Mouse (Mus musculus): ENCODE data around the gene Vdr.

The Vdr gene

DNA sequence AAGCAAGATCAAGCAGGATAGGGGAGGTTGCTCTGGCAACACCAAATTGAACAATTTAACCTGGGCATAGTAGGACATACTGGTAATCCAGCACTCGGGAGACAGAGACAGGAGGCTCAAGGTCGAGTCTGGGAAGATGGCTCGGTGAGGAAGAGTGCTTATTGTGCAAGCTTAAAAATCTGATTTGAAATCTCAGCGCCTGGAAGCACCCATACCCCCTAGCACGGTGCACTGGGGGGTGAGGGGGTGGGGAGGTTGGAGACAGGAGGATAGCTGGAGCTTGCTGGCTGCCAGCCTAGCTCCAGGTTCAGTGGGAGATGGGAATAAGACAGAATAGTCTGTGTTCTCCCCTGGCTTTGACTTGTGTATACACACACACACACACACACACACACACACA lies 9.9 kb upstream of the Vdr start:
- CTCF ChIA-PET: interaction anchor here (0.6 kb wide), 1 partner anchor 20 kb away, joined by 3 read pairs; no protein-coding TSS in a partner anchor

DNA sequence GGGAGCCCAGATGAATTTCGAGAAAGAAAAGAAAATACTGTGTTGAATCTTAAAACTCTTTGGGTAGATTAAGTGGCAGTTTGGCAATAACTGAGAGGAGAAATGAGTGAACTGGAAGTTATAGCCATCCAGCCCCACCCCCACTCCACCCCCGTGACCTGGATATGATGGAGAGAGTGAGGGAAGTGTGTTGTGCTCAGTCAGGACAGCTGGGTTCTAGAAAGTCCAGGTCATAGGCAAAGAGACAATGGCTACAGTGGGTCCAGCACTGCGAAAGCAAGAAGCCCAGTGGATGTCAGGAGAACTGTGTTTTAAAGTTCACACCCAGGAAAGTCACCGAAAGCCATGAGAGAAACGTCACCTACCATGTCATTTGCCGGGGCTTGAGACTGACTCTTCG lies 8.8 kb upstream of the Vdr start:
- CTCF ChIA-PET: no interaction called here

DNA sequence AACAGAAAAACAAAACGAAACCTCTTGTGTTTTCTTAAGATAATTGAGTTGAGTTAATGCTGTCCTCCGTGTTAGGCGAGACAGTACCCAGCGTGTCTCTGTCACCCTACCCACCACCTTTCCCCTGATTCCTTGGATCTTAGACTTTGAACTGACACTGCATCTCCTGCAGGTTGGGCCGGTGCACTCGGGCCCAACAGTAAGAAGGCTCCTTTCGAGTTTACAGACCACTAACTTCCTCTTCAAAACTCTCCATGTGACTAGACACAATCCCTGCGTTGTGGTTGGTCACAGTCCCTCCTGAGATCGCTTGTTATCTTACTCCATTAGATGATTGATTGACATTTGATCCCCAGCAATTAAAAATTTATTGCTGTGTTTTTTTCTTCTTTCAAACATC lies 7.6 kb upstream of the Vdr start:
- CTCF ChIA-PET: no interaction called here

DNA sequence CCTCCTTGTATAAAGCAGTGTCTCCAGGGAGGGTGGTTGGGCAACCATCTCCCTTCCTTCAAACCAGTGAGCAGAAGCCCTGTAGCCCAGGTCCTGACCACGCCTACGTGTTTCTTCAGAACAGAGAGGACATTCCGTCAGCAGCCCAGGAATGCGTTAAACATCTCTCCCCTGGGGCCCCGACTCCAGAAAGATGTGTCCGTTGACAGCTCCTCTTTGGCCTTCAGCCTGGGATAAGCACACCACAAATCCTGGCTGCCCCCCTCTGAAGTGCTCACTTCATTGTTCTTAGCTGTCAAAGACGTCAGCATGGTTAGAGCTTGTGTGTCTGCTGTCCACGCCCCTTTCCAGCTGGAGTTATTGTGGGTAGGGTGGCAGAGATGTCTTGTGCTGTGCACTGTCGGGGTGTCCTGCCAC lies 3.9 kb upstream of the Vdr start:
- CTCF ChIA-PET: no interaction called here

DNA sequence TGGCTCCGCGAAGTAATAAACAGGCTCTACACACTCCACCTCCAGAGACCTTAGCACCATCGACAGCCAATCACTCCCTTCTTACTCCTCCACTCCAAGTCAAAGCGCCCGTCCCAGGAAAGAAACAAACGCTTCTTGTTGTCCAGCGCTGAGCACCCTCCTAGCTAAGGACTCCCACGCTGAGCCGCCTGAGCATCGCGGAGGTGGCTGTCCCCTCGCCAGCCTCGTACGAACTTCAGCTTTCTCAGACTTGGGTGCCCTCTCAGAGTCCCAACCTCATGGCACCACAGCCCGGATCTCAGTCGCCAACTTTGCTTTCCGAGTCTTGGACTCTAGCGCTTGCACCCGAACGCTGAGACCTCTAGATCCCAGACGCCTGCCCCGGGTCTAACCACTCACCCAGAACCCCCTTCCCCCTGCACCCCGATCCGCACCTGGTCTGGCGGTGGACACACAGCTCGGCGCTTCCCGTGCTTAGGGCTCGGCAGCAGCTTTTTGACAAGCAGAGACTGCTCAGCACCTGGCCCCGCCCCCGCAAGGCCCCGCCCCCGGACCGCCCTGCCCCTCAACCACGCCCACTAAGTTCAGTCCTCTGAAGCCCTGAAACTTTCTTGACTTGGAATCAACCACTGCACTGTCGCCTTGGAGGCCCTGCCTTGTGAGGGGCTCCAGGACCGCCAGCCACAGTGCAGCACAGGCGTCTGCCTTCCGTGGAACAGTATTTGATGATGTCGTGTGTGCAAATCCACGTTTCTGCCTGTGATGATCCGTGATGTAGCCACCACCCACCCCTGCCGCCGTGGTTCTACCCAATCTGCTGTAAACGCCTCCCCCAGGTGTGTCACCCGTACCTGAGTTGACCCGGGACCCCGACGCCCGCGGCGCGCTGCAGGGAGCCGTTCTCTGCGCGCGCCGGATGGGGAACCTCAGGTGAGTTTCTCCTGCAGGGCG lies 2.4 kb downstream of the Vdr start:
- CTCF ChIA-PET: no interaction called here

DNA sequence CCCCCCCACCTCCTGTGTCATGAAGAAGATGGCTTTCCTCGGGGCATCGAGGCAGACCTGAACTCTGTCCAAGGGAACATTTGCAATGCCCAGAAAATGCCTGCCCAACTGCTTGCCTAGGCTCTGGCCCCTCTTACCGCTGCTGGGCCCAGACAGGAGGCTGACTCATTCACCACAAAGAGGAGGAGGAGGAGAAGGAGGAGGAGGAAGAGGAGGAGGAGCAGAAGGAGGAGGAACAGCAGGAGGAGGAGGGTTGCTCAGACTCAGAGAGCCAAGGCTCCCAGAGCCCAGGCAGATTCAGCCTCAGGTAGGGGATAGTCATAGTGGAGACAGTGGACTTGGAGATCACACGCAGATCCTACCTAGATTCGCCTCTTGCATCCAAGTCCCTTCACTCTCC lies 3.2 kb downstream of the Vdr start:
- CTCF ChIA-PET: no interaction called here

DNA sequence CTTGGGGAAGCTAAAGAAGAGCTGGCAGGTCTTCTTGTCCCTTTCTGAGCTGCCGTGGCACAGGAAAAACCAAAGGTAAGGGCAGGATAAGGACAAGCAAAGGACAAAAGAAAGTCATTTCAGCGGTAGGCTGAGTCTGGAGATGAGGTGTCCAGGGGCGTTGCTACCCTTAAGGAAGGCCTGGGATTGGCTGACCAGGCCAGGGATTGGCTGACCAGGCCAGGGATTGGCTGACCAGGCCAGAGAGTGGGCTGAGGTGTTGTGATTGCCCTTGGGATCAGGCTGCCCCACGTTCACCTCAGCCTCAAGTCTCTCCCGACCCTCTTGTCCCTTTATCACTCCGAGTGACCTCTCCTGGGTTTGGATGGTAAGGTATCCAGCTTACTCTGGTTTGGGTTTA lies 5.1 kb downstream of the Vdr start:
- CTCF ChIA-PET: no interaction called here

DNA sequence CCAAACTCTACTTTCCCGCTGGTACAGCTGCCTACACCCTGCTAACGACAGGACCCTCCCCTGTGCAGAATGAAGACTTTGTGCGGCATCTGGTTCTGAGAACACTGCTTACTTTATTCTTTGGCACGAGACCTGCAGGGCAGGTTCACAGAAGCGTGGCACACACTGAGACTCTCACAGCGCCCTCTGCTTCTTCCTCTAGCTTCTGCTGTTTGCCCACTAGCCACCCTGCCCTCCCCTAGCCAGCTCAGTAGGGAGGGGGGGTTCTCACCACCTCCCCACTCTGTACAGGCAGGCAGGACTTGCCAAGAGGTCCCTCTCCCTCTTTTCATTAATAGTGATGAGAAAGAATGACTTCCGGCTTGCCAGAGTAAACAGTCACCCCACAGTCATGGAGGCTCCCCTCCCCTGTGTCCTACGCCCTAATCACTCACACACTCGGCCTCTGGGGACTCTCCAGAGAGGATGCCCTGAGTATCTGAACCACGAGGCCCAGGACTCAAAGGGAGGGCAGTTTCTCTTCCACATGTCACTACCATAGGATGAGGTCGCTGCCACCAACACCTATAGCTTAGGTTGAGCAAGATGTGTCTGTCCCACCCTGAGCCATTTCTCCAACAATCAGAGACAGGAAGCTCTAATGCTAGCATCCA lies 6.0 kb downstream of the Vdr start:
- CTCF ChIA-PET: no interaction called here

DNA sequence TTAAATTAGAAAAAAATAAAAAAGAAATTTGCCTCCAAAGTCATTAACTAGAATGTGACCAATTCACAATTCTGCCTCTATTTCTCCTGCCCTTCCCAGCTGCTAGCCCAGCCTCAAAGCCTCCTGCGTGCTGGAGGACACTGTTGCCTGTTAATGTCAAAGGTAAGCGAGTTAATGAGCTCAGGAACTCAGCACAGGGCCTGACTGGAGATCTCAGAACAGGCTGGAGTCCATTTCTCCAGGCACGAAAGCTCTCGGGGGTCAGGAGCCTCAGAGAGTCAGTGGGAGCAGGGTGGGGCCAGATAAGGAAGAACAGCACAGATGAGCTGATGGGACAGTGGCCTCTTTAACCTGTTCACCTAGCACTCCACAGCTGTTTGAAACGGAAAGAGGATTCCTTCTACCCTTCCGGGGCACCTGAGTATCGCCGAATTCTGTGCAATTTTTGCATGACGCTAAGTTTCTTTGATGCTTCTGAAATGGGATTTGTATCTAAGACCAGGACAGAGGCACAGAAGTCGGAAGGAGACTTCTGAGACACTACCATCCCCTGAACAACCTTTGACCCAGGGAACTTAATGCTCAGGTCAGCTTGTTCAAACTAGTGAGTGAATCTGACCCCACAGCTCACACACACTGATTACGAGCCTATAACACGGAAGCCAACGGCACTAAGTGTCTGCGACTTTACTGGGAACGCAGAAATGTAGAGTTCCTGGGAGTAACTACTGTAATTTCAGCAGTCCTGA lies 7.0 kb downstream of the Vdr start:
- CTCF ChIA-PET: interaction anchor here (0.6 kb wide), 1 partner anchor 52 kb away, joined by 5 read pairs; no protein-coding TSS in a partner anchor

DNA sequence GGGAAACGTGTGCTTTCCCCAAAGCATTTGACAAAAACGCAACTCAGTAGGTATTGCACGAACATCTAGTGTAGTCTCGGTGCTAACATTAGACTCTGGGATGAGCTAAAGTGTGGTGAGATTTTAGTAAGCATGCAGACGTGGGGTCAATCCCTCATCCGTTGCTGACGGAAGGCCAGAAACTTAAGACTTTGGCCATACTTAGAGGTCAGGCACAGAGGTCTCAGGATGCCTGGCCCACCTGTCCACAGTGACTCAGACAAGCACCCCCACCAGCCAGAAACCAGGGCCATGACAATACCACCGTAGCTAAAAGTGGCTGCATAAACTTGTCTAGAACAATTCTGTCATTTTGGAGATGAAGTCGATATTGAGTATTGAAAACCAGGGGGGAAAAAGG lies 9.4 kb downstream of the Vdr start:
- CTCF ChIA-PET: no interaction called here

DNA sequence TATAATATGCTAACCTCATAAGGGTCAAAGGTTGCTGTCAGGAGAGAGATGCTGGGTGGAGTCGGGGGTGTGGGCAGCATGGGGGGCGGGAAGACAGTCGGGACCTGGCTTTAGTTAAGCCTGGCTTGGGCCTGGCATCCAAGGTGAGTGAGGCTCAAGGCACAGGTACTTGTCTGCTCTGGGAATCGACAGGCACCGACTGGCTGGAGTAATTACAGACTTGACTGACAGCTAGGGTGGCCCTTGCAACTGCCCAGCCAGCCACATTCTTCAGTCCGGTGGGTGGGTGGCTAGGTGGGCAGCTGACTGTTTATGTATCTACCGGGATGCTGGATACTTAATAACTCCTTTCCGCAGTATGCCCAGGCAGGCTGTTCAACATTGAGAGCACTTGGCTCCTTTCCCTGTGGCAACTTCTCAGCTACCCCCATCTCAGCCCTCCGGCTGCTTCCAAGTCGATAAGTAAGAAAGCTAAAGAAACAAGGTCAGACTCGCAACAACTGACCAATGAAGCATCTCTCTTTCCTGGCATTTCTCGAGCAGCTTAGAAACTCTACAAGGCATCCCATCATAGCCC lies 10.0 kb downstream of the Vdr start:
- CTCF ChIA-PET: interaction anchor here (0.7 kb wide), 1 partner anchor 20 kb away, joined by 3 read pairs; no protein-coding TSS in a partner anchor

DNA sequence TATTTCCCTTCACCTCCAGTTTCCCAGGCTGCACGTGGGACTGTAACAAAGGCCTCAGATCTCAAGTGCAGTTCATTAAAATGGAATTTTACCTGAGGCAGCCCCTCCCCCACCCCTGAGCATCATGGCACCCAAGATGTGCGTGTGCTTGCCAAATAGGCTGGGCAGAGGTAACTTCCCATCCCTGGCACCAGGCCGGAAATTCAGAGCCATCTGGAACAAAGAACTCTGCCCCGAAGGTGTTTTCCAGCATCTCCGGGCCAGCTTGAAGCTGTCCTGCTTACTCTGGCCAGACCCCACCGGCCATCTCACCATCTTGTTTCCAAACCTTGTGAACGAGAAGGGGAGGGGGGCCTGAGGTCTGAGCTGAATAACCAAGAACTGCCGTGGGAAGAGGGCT lies 10.7 kb downstream of the Vdr start:
- CTCF ChIA-PET: interaction anchor here (0.7 kb wide), 1 partner anchor 20 kb away, joined by 3 read pairs; no protein-coding TSS in a partner anchor

DNA sequence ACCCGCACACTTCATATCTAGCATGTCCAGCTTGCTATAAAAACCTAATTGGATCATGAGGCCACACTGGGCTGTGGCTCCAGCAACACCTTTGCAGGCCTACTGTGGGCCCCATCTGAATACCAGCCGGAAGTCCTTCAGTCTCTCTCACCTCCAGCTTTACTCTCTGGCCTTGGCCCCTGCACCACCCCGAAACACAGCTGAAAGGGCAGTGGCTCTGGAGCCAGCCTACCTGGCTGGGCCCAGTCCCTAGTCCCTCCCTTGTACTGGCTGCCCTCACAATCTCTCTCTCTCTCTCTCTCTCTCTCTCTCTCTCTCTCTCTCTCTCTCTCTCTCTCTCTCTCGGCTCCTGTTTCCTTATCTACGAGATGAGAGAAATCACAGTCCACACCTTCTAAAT lies 11.6 kb downstream of the Vdr start:
- CTCF ChIA-PET: no interaction called here

DNA sequence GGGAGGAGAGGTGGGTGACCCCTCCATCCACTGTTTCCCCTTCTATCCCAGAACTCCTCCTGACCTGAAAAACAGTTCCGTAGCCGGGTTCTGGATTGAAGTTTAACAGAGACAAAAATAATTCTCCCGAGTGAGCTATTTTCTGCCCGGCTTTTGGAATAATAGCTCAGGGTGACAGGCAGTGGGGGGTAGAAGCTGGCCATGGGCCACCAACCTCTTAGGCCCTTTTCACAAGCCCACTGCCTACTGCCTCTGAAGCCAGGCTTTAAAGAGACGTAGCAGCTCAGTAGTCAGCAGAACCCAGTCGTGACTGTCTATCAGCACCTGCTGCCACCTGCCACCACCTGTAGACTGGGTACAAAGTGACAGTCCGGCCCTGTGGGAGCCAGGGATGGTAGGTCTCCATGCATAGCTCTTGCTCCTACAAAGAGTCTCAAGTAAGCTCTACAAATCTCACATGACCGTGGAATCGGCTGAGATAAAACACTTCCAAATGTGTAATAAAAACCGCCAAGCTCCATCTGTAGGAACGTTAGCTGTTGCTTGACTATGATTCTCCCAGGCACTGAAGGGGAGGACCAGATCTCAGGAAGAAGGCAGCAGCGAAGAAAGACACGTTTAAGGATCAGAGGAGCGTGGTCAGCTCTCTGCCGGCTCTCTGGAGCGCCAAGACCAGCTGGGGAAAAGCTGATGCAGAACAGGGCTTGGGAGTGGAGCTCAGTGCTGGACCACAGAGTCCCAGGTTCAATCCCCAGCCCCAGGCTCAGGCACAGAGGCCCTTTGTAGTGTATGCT lies 13.4 kb downstream of the Vdr start:
- CTCF ChIA-PET: no interaction called here

DNA sequence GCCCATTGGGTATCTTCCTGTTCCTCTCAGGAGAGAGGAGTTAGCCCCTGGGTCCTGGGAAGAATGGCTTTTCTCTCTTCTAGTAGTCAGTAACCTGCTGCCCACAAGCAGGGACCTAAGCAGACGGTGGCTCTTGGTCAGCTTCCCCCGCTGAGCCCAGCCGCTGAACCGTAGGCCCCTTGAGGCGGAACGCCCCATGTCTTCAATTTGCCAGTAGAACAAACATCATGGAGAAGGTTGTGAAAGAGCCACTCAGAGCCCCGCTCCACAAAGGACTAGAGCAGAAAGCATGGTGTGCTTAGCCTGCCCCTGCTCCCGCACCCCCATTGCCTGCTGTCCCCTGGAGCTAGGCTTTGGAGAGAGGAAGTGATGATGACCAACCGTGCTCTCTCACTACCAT lies 14.1 kb downstream of the Vdr start:
- CTCF ChIA-PET: no interaction called here

DNA sequence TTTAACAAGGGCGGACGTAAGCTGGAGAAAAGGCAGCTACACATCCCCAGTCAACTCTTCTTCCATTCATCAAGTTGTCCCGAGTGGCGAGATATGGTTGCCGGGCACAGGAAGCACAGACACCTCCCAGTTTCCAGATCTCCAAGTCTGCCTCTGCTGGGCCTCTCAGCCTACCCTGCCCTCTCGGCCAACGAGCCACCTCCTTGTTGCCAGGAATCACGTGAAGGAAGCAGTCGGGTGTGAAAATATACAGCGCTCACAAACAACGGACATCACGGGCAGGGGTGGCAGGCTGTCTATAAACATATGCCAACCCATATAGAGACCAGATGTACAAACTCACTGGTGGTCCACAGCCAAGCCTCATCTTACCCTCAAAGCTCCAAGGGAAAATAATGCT lies 14.6 kb downstream of the Vdr start:
- CTCF ChIA-PET: no interaction called here

DNA sequence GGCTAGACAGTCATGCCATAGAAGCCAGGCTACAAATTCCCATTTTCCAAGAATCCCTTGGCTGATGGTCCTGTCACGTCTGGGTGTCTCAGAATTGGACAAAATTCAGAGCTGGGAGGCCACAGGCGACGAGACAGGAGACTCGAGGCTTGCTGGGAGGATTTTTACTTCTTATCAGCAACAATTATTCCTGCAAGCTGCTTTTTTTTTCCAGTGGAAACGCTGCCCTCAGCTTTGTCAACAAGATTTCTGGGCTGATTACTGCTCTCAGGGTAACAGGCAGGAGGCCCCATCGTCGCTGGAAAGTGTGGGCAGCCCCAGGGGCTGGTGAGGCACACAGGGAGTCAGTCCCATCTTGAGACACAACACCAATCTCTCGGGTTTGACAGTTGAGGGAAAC lies 17.9 kb downstream of the Vdr start:
- CTCF ChIA-PET: no interaction called here

DNA sequence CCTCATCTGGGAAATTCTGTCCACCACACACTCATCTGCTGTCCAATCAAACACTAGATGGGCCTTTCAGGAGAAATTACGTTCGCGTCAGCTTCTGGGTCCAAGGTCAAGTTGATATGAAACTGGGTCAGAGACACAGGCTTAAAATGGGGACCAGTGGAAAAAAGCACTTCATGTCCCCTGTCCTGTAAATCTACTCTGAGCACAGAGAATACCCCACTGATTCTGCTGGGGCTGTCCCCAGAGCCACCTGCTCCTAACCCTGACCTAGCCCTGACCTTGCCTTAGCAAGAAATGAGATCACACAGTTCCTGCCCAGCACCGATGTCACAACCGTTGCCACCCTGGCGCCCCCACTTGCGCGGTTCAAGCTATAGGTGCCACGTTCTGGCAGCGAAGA lies 20.0 kb downstream of the Vdr start:
- CTCF ChIA-PET: no interaction called here

DNA sequence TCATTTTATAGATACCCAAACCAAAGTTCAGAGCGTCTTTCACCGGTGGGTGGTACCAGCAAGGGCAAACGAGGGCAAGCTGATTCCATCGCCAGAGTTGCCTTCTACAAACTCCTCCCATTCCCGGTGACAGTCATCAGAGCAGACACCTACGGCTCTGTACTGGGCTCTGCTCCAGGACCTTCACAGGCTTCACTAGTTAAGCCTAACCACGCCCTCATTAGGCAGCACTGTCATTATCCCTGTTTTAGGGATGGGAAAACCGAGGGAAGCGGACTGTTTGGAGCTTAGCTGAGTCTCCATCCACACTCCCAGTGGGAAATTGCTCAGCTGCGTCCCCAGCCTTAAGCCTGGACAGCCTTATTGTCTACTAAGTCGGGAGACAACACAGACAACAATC lies 20.4 kb downstream of the Vdr start:
- CTCF ChIA-PET: no interaction called here

DNA sequence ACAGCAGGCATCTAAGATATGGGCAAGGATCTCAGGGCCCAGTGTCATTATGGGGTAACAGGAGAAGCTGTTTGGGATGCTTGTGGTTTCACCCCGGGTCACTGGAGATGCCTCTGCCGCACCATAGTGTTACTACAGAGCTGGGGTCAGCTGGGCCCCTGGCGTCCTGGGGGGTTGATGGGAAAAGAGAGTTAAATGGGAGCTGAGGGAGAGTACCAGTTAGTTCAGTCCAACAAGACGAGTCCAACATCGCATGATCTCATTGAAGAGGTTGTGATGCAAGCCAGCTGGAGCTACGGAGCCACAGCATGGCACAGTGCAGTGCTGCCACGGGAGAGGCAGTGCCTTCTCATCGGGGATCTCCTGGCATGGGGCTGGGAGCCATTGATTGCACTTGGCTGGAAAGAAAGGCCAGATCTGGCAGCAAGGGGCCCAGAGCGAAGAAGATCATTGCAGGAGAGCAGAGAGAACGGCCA lies 22.9 kb downstream of the Vdr start:
- CTCF ChIA-PET: no interaction called here

DNA sequence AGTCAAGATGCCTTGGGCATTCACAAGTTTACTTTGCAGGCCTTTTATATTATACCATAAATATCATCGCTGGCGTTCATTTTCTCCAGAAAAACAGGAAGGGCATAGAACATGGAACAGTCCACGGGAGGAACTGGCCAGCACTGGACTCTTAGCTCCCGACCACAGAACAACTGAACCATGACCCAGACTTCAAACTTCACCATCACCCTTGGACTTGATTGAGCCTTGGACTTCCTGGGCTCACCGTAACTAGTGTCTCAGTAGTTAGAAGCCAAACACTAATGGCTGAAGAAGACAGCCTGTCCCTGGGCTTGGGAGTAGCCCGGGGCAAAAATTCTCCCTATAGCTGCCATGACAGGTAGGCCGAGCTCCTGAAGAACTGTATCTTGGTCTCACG lies 29.0 kb downstream of the Vdr start:
- CTCF ChIA-PET: no interaction called here
